Comparison of ENCODE assay signal across 32 mouse cellular contexts in genomic region chr14:69544033-69544432, GRCm38 (mm10). TPM values are rescaled to one million over a fixed set of nuclear protein-coding genes. Genes with fewer than 3 reads are reported as not detected.
"Had no signal": no experiment of that assay in that cellular context is flagged by ENCODE, and none has a peak within 500 bp of the region (broad histone marks: within the 10 kb centered on the region; RNA-seq: fewer than 3 reads in every experiment).

No protein-coding gene starts in this region.

RNA-seq across cellular contexts. Expression of gene Gm27179, which starts 31.7 kb away (rescaled TPM):
- total RNA-seq: gastrocnemius, adult 18-20 months; gastrocnemius, adult 8-10 months; gastrocnemius, postnatal 36 days; heart, adult 18-20 months; heart, adult 8-10 months; heart, postnatal 36 days; layer of hippocampus, adult 18-20 months; layer of hippocampus, adult 8-10 months; layer of hippocampus, postnatal 14 days; layer of hippocampus, postnatal 36 days; left cerebral cortex, adult 18-20 months; left cerebral cortex, adult 8-10 months; left cerebral cortex, postnatal 25 days; left cerebral cortex, postnatal 4 days; liver, adult 2 months had no signal
- polyA plus RNA-seq: gonadal fat pad, adult 2 months; heart, embryonic 10.5 days; heart, embryonic 12.5 days; heart, embryonic 14.5 days; heart, embryonic 16.5 days; hindbrain, embryonic 12.5 days; hindbrain, embryonic 14.5 days; hindbrain, embryonic 16.5 days; intestine, embryonic 14.5 days; intestine, embryonic 16.5 days; kidney, embryonic 15.5 days; kidney, postnatal 0 days; limb, embryonic 11.5 days; limb, embryonic 13.5 days; liver, adult 2 months; liver, embryonic 12.5 days; liver, embryonic 14.5 days had no signal

RNA-seq across cellular contexts. Expression of gene Gm16867, which starts 40.9 kb away (rescaled TPM):
- total RNA-seq: liver, adult 2 months had no signal
- polyA plus RNA-seq: heart, embryonic 14.5 days; heart, embryonic 16.5 days; hindbrain, embryonic 10.5 days; hindbrain, embryonic 12.5 days; hindbrain, embryonic 14.5 days; hindbrain, embryonic 16.5 days; intestine, embryonic 14.5 days; intestine, embryonic 16.5 days; kidney, embryonic 15.5 days; limb, embryonic 11.5 days had no signal
